Mouse (Mus musculus) erythroid progenitor cell, adult 5-6 weeks (primary cell): ENCODE measurements around the gene Plcd1. TPM values are rescaled to one million over a fixed set of nuclear protein-coding genes. Genes with fewer than 3 reads are reported as not detected.

Source experiments
- ATAC-seq: replicated peaks from 2 replicates; pipeline ENCODE4 v1.8.0; 2016; ENCODE audit warnings: moderate number of reproducible peaks, mild to moderate bottlenecking, moderate TSS enrichment, inconsistent platforms; ENCODE audit not compliant: poor library complexity, low FRiP score, severe bottlenecking
- total RNA-seq, 2 experiments: library from RNA; stranded (forward) in 1 of 2; stranded (reverse) in 1 of 2; fragments of 150-400 nt in 1 of 2; fragments of 186-747, 209-891 nt in 1 of 2; gene quantifications; 2 replicates each; pipeline versions ENCODE4 v1.2.3 to v1.2.4; 2015 to 2017; ENCODE audit warnings: low replicate concordance in 2 of 2

Gene Plcd1
- total RNA-seq, 2 experiments from 2014 or later, result not detected

- ATAC-seq, result no peak
Measured at GRCm38 (mm10) chr9:119092473-119093418, 556 bp downstream of the Plcd1 start.

GRCm38 (mm10) chr9:119091581-119092310 lies 1.6 kb downstream of the Plcd1 start:
- no peak for ATAC-seq

- no peak for ATAC-seq
Measured at GRCm38 (mm10) chr9:119090462-119090861, 2.8 kb downstream of the Plcd1 start.

GRCm38 (mm10) chr9:119089437-119089836 lies 3.9 kb downstream of the Plcd1 start:
- no peak for ATAC-seq

GRCm38 (mm10) chr9:119088148-119088801 lies 5.0 kb downstream of the Plcd1 start:
- ATAC-seq, result no peak

- ATAC-seq, result no peak
Measured at GRCm38 (mm10) chr9:119087309-119087708, 6.0 kb downstream of the Plcd1 start.

GRCm38 (mm10) chr9:119086451-119086850 lies 6.9 kb downstream of the Plcd1 start:
- no peak for ATAC-seq

GRCm38 (mm10) chr9:119083966-119084365 lies 9.3 kb downstream of the Plcd1 start:
- no peak for ATAC-seq

- ATAC-seq, result no peak
Measured at GRCm38 (mm10) chr9:119082656-119083430, 10.5 kb downstream of the Plcd1 start.

- ATAC-seq, result no peak
Measured at GRCm38 (mm10) chr9:119082039-119082438, 11.3 kb downstream of the Plcd1 start.

- ATAC-seq, result no peak
Measured at GRCm38 (mm10) chr9:119080040-119080675, 13.1 kb downstream of the Plcd1 start.

GRCm38 (mm10) chr9:119075685-119076084 lies 17.6 kb downstream of the Plcd1 start:
- no peak for ATAC-seq

- ATAC-seq, result no peak
Measured at GRCm38 (mm10) chr9:119073184-119073895, 20.0 kb downstream of the Plcd1 start.

GRCm38 (mm10) chr9:119071786-119072185 lies 21.5 kb downstream of the Plcd1 start:
- no peak for ATAC-seq

- no peak for ATAC-seq
Measured at GRCm38 (mm10) chr9:119070173-119070825, 23.0 kb downstream of the Plcd1 start.

- no peak for ATAC-seq
Measured at GRCm38 (mm10) chr9:119068266-119068665, 25.0 kb downstream of the Plcd1 start.

- no peak for ATAC-seq
Measured at GRCm38 (mm10) chr9:119067601-119068000, 25.7 kb downstream of the Plcd1 start.

GRCm38 (mm10) chr9:119064296-119064695 lies 29.0 kb downstream of the Plcd1 start:
- no peak for ATAC-seq
